Mouse (Mus musculus) cerebellum, adult 2 months (tissue): Measurements from ENCODE around the gene Grik1. TPM values are rescaled to one million over a fixed set of nuclear protein-coding genes. Genes with fewer than 3 reads are reported as not detected.
A peak's percentile ranks its signal among the peaks of the same experiment; 100 is the strongest.

ENCODE experiments used
- DNase-seq, 2 experiments: peaks; one replicate each; pipeline ENCODE4 v3.0.0; 2021
- H3K27ac ChIP-seq: fragments of 200-500 bp; 2 replicates; pipeline ENCODE4 v1.5.1; 2012; ENCODE audit warnings: low read length, control low read depth, inconsistent platforms; ENCODE audit not compliant: insufficient read depth
- H3K27me3 ChIP-seq: fragments of 200-500 bp; 2 replicates; pipeline ENCODE4 v1.6.1; 2012; ENCODE audit warnings: inconsistent platforms, mild to moderate bottlenecking, low read length, moderate library complexity; ENCODE audit not compliant: control insufficient read depth, insufficient read depth
- H3K4me1 ChIP-seq: fragments of 200-500 bp; 2 replicates; pipeline ENCODE4 v1.6.1; 2011; ENCODE audit warnings: low read length; ENCODE audit not compliant: control insufficient read depth, insufficient read depth
- H3K4me3 ChIP-seq: fragments of 200-500 bp; replicated peaks from 2 replicates; pipeline ENCODE3; 2011; ENCODE audit warnings: mild to moderate bottlenecking, low read depth, low read length, control low read depth; ENCODE audit not compliant: insufficient read depth
- CTCF ChIP-seq: fragments of 200-500 bp; IDR thresholded peaks from 2 replicates; pipeline ENCODE4 v1.5.1; 2011; ENCODE audit warnings: low read depth, mild to moderate bottlenecking, control low read depth, low read length, moderate library complexity, borderline replicate concordance; ENCODE audit not compliant: insufficient read depth
- POLR2A ChIP-seq: fragments of 200-500 bp; IDR thresholded peaks from 2 replicates; pipeline ENCODE4 v1.6.1; 2011; ENCODE audit warnings: low read length, control low read depth, borderline replicate concordance; ENCODE audit not compliant: insufficient read depth
- WGBS: fragments of 180-500 bp; shearing (Covaris S2); methylation state at CpG from one replicate; pipeline ENCODE4 v1.1.7; 2018; 5-methylcytosine and 5-hydroxymethylcytosine counted together
- polyA plus RNA-seq: library from polyadenylated mRNA; depleted of rRNA; stranded (reverse); fragments of >200 nt; gene quantifications from 2 replicates; pipeline ENCODE4 v1.2.3, GENCODE M21; 2012

Gene Grik1
- polyA plus RNA-seq, 1 experiment: 16.8 TPM

DNA sequence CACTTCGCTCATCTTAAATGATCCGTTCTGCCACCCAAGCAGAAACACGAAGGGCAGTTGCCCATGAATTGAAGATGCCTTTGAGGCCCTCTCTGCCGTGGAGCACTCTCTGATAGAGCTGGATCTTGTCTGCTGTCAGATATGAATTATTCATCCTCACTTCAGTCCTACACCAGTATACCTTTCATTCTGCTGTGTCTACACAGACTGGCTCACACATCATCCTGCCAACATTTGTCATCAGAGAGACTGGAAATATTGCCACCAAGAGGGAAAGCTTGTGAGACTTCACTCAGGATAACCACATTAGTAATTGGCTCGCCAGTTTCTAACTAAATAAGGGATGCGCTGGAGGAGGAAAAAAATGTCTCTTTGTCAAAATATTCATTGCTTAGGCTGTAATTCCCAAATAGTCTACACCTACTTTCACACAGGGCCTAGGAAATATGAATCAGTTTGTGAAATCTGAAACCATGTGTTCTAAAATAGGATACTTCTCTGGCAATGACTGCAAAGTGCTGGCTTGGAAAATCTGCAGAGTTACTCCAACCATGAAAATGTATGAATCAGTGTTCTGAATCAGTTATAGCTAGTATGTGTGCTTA lies 102.5 kb downstream of the Grik1 start:
- Histone ChIP-seq H3K4me1 (no peaks in the 10 kb centered on the region), H3K4me3 (no peak overlapping the region), H3K27me3 (no peaks in the 10 kb centered on the region), H3K27ac (no peak overlapping the region)
- TF ChIP-seq CTCF (no peak), POLR2A (no peak)
- DNase-seq: no peak
- 49% methylated on average over 6 of the region's 6 CpGs for WGBS

DNA sequence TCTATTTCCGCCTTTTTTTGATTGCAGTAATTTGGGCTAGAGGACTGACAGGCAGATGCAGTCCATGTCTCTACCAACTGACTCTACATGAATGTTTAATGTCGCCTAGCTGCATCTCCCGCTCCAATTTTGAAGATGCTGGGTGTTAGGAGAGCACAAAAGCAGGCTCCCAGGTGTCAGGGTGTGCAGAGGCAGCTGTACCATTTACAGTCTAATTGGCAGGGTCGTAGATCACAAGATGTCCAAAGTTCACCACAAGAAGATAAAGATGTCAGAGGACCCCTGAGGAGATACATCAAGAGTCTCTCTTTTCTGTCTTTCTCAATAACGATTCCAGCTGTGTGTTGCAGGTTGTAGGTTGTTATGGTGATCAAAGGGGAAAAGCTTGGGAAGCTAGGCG lies 111.3 kb downstream of the Grik1 start:
- no peak overlapping the region for H3K4me3 ChIP-seq
- DNase-seq: no peak
- no peaks in the 10 kb centered on the region for H3K4me1 ChIP-seq
- TF ChIP-seq CTCF: no peak
- TF ChIP-seq POLR2A: no peak
- H3K27ac ChIP-seq: no peak overlapping the region
- 52% methylated on average over 6 of the region's 6 CpGs for WGBS
- H3K27me3 ChIP-seq: no peaks in the 10 kb centered on the region

DNA sequence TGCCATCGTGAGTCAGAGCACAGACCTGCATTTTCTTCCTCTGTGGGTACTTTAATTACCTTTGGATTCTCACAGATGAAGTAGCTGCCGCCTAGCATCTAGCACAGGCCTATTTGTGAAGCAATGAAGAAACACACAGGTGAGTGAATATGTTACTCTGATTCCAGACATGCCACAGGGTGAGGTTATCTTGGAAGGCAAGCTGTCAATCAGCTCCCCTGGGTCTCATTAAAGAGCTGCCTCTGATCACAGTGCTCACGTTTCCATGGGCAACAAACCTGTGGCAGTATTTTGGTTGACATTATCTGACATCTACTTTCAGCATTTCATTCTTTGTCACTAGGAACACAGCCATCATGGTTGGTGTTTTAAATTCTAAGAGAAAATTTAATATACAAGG lies 112.7 kb downstream of the Grik1 start:
- H3K27ac ChIP-seq: no peak overlapping the region
- no peaks in the 10 kb centered on the region for H3K27me3 ChIP-seq
- 52% methylated on average over 3 of the region's 3 CpGs for WGBS

GRCm38 (mm10) chr16:88174083-88174721 lies 115.9 kb downstream of the Grik1 start:
- WGBS: 18% methylated on average over 9 of the region's 9 CpGs

More for the DNA sequence above, 112.7 kb downstream of the Grik1 start:
- Histone ChIP-seq H3K4me1 (no peaks in the 10 kb centered on the region), H3K4me3 (no peak overlapping the region)
- no peak for DNase-seq
- no peak for TF ChIP-seq POLR2A
- no peak for TF ChIP-seq CTCF

DNA sequence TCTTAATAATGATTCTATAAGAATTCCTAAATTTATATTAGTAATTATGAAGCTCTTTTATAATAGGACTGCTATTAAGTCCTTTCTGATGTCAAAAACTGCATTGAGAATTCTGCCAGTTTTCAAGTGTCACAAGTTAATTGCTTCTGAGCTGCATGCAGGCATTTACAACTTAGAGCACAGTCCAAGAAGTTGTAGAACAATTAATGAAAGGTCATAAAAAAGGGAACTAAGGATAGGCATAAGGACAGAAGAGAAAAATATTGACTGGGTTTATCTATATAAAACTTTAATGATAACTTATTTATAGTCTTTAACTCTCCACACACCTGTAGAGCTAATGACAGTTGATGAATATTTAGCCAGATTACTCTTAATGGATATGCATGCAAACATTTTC lies 123.5 kb downstream of the Grik1 start:
- Histone ChIP-seq H3K27ac (no peak overlapping the region), H3K4me3 (no peak overlapping the region), H3K4me1 (no peaks in the 10 kb centered on the region), H3K27me3 (no peaks in the 10 kb centered on the region)
- no peak for DNase-seq
- TF ChIP-seq CTCF (no peak), POLR2A (no peak)

More at GRCm38 (mm10) chr16:88174083-88174721, 115.9 kb downstream of the Grik1 start:
- Histone ChIP-seq H3K4me3 (no peak overlapping the region), H3K4me1 (no peaks in the 10 kb centered on the region), H3K27me3 (no peaks in the 10 kb centered on the region), H3K27ac (no peak overlapping the region)
- TF ChIP-seq POLR2A: no peak
- TF ChIP-seq CTCF: no peak
- peak; percentile 11 to 23 for DNase-seq

GRCm38 (mm10) chr16:88142574-88142973 lies 147.5 kb downstream of the Grik1 start:
- WGBS: 32% methylated on average over 2 of the region's 2 CpGs
- H3K27ac ChIP-seq: no peak overlapping the region
- no peak for DNase-seq

DNA sequence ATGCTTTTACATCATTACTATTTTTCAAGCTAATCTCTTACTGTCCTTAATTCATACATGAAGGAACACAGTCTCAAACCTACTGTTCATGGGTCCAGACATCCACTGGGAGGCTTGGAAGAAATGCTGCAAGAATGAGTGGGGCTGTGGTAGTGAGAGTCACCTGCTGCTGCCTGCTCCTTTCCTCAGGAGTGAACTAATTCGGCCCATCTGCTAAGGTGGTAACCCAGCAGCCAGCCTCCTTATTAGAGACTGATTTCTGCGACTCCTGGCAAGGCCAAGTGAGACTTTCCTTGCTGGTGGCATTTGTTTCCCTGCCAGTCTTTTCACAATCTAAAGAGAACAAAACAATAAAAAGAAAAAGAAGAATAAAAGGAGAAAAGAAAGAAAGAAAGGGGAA lies 147.9 kb downstream of the Grik1 start:
- H3K4me3 ChIP-seq: no peak overlapping the region
- no peak for DNase-seq
- no peaks in the 10 kb centered on the region for H3K27me3 ChIP-seq
- no peak overlapping the region for H3K27ac ChIP-seq
- WGBS: 11% methylated on average over 2 of the region's 2 CpGs
- no peak for TF ChIP-seq CTCF
- TF ChIP-seq POLR2A: no peak
- no peaks in the 10 kb centered on the region for H3K4me1 ChIP-seq

More at GRCm38 (mm10) chr16:88142574-88142973, 147.5 kb downstream of the Grik1 start:
- Histone ChIP-seq H3K4me1 (no peaks in the 10 kb centered on the region), H3K4me3 (no peak overlapping the region), H3K27me3 (no peaks in the 10 kb centered on the region)
- no peak for TF ChIP-seq CTCF
- no peak for TF ChIP-seq POLR2A

DNA sequence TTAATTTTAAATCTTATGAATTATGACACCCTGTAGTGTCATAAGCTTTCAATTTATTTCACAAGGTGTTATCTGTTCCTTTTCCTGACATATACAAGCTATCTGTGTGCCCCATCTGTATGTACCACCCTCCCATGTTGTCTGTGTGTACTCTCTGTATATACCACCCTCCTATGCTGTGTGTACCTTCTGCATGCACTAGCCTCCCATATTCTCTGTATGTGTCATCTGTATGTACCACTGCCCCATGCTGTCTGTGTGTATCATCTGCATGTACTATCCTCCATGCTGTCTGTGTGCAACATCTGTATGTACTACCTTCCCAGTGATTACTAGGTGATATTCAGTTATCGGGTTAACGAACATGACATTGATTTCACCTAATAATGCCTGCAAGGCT lies 148.5 kb downstream of the Grik1 start:
- no peaks in the 10 kb centered on the region for H3K4me1 ChIP-seq
- H3K27ac ChIP-seq: no peak overlapping the region
- H3K4me3 ChIP-seq: no peak overlapping the region
- WGBS: 95% methylated on average over 2 of the region's 2 CpGs
- H3K27me3 ChIP-seq: no peaks in the 10 kb centered on the region
- TF ChIP-seq POLR2A: no peak
- TF ChIP-seq CTCF: no peak
- DNase-seq: no peak
